8 mouse cellular contexts compared by ENCODE assay signal in the genomic region with DNA sequence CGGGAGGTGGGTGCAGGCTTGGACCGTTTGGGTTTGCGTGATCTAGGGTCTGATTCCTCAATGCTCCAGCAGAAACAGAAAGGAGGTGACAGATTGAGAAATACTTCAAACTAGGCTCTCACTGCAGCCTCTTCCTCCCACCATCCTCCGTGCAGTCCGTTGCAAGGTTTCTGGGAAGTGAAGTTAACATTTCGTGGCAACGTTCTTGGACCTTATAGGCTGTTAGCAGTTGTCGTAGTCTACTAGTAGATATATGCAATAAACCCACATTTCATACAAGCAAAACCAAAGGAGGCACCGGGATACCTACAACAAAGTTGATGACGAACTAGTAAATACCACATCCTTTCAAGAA. TPM values are rescaled to one million over a fixed set of nuclear protein-coding genes. Genes with fewer than 3 reads are reported as not detected.
DNase-seq lines count a peak whose midpoint lies in the region; ATAC-seq and TF ChIP-seq lines count a peak whose summit lies in the region.

No protein-coding gene starts in this region.

- TF ChIP-seq CTCF in gastrocnemius, adult 2 months (IDR thresholded peaks at IDR 0.05) = no peak
- TF ChIP-seq CTCF in liver, embryonic 14.5 days (IDR thresholded peaks at IDR 0.05; ENCODE audit: low read depth) = no peak

- H3K4me3 ChIP-seq in gastrocnemius, adult 2 months = peak overlapping the region; percentile 85
- peak overlapping the region; percentile 86 for H3K4me3 ChIP-seq in forebrain, embryonic 11.5 days (ENCODE audit: low read depth, low read length)
- H3K4me3 ChIP-seq in liver, embryonic 14.5 days (ENCODE audit: insufficient read depth in 1 of 2, low read depth in 2 of 2, low read length in 2 of 2) = peak overlapping the region; percentile 92 to 98
- H3K4me3 ChIP-seq in stomach, embryonic 16.5 days (replicated peaks; ENCODE audit: low read length) = peak overlapping the region; percentile 93

- no peak for DNase-seq in gastrocnemius, adult 2 months
- no peak for DNase-seq in gastrocnemius, postnatal 4 days (ENCODE audit: low spot score in 2 of 2)
- DNase-seq in CD4-positive helper T cell, adult 2 months (ENCODE audit: low read depth, low spot score) = peak; percentile 42
- no peak for DNase-seq in forebrain, embryonic 11.5 days (ENCODE audit: low spot score)
- peak in 1 of 3 experiments; percentile 14 for DNase-seq in liver, embryonic 14.5 days (ENCODE audit: low read depth in 3 of 3, low spot score in 3 of 3)
- DNase-seq in urinary bladder, adult 18-20 months (ENCODE audit: low spot score in 2 of 2) = no peak
- DNase-seq in embryo, embryonic 10 days (ENCODE audit: low spot score) = no peak

- ATAC-seq in forebrain, embryonic 11.5 days (replicated peaks; ENCODE audit: low FRiP score) = no peak
- ATAC-seq in liver, embryonic 14.5 days (ENCODE audit: insufficient read depth) = peak; percentile 2
- no peak for ATAC-seq in stomach, embryonic 16.5 days (ENCODE audit: insufficient read depth, low FRiP score)

- H3K4me1 ChIP-seq in forebrain, embryonic 11.5 days (replicated peaks; ENCODE audit: control insufficient read depth, insufficient read depth, low read length) = no peaks in the 10 kb centered on the region; the same call in 1 of the 2 replicates
- H3K4me1 ChIP-seq in liver, embryonic 14.5 days (replicated peaks; ENCODE audit: control insufficient read depth in 2 of 2, insufficient read depth in 2 of 2, low read length in 1 of 2) = peaks cover 10 to 15% of the 10 kb centered on the region in 2 experiments
- peaks cover 20% of the 10 kb centered on the region for H3K4me1 ChIP-seq in stomach, embryonic 16.5 days (ENCODE audit: control insufficient read depth, insufficient read depth, low read length)

- H3K36me3 ChIP-seq in forebrain, embryonic 11.5 days (ENCODE audit: control insufficient read depth, insufficient read depth, low read length) = no peaks in the 10 kb centered on the region; the same call in 1 of the 2 replicates
- H3K36me3 ChIP-seq in liver, embryonic 14.5 days (replicated peaks; ENCODE audit: control insufficient read depth, insufficient read depth, low read depth) = peaks cover 11% of the 10 kb centered on the region
- peaks cover 7% of the 10 kb centered on the region; the same call in 1 of the 2 replicates for H3K36me3 ChIP-seq in stomach, embryonic 16.5 days (ENCODE audit: control insufficient read depth, insufficient read depth, low read length)

- H3K27ac ChIP-seq in gastrocnemius, adult 2 months = peak overlapping the region; percentile 98
- H3K27ac ChIP-seq in forebrain, embryonic 11.5 days (ENCODE audit: low read depth, low read length) = no peak overlapping the region
- peak overlapping the region; percentile 64 for H3K27ac ChIP-seq in liver, embryonic 14.5 days
- peak overlapping the region; percentile 90 for H3K27ac ChIP-seq in stomach, embryonic 16.5 days (ENCODE audit: low read length)

- peak overlapping the region; percentile 85 for H3K9ac ChIP-seq in forebrain, embryonic 11.5 days (ENCODE audit: low read length)
- H3K9ac ChIP-seq in liver, embryonic 14.5 days (replicated peaks) = peak overlapping the region; percentile 85
- H3K9ac ChIP-seq in stomach, embryonic 16.5 days (ENCODE audit: low read length) = peak overlapping the region; percentile 88

- intact Hi-C loops in gastrocnemius, adult 2 months (cut with DNase I) = loop anchor here (5.0 kb wide), 1 partner anchor 245 kb away; no protein-coding TSS in a partner anchor

- no peak for TF ChIP-seq EP300 in liver, embryonic 14.5 days (IDR thresholded peaks at IDR 0.05; ENCODE audit: low read depth)

- no peaks in the 10 kb centered on the region for H3K9me3 ChIP-seq in forebrain, embryonic 11.5 days (ENCODE audit: control insufficient read depth, low read length)
- H3K9me3 ChIP-seq in liver, embryonic 14.5 days (ENCODE audit: control insufficient read depth, low read length) = no peaks in the 10 kb centered on the region
- no peaks in the 10 kb centered on the region for H3K9me3 ChIP-seq in stomach, embryonic 16.5 days (replicated peaks; ENCODE audit: control insufficient read depth, low read length)

- 4% methylated on average over 10 of the region's 10 CpGs for WGBS in forebrain, embryonic 11.5 days
- 1% methylated on average over 10 of the region's 10 CpGs for WGBS in liver, embryonic 14.5 days (ENCODE audit: insufficient replicate concordance)
- under 1% methylated on average over 10 of the region's 10 CpGs for WGBS in stomach, embryonic 16.5 days

- H3K4me2 ChIP-seq in forebrain, embryonic 11.5 days (ENCODE audit: low read depth, low read length, severe bottlenecking) = peak overlapping the region; percentile 75
- H3K4me2 ChIP-seq in liver, embryonic 14.5 days (ENCODE audit: low read depth) = peak overlapping the region; percentile 89
- H3K4me2 ChIP-seq in stomach, embryonic 16.5 days (ENCODE audit: low read depth, low read length) = peak overlapping the region; percentile 82

- no peaks in the 10 kb centered on the region for H3K27me3 ChIP-seq in forebrain, embryonic 11.5 days (ENCODE audit: control insufficient read depth, insufficient read depth, low read length)
- no peaks in the 10 kb centered on the region for H3K27me3 ChIP-seq in liver, embryonic 14.5 days (ENCODE audit: control insufficient read depth, insufficient read depth, low read length)
- H3K27me3 ChIP-seq in stomach, embryonic 16.5 days (ENCODE audit: control insufficient read depth, insufficient read depth, low read length) = no peaks in the 10 kb centered on the region

RNA-seq across cellular contexts. Expression of a gene that starts 0.8 kb away (rescaled TPM):
- 10 to 100 TPM; 47.6 to 55.4 TPM for total RNA-seq in gastrocnemius, adult 2 months (2021)
- total RNA-seq in gastrocnemius, postnatal 4 days (2021) = 10 to 100 TPM; 36.4 to 38.2 TPM
- 88.4 and 95.2 TPM in 2 replicates for polyA plus RNA-seq in forebrain, embryonic 11.5 days (2014; fragmentation: Nextera tagmentation; extraction: Ambion mirVana)
- polyA plus RNA-seq in liver, embryonic 14.5 days (2012; rRNA removed) = 7.3 and 10.9 TPM in 2 replicates
- polyA plus RNA-seq in liver, embryonic 14.5 days (2014; fragmentation: Nextera tagmentation; extraction: Ambion mirVana) = 45.5 and 48.0 TPM in 2 replicates
- 63.6 and 70.0 TPM in 2 replicates for polyA plus RNA-seq in stomach, embryonic 16.5 days (2015; fragmentation: Nextera tagmentation; extraction: Ambion mirVana)

RNA-seq across cellular contexts. Expression of a gene that starts 30.2 kb away (rescaled TPM):
- 10 to 100 TPM in 1 of 2 experiments, 1 to 10 TPM in 1; 5.9 to 10.3 TPM for total RNA-seq in gastrocnemius, adult 2 months (2021)
- 1 to 10 TPM; 8.9 to 9.6 TPM for total RNA-seq in gastrocnemius, postnatal 4 days (2021)
- polyA plus RNA-seq in forebrain, embryonic 11.5 days (2014; fragmentation: Nextera tagmentation; extraction: Ambion mirVana) = 24.1 and 26.0 TPM in 2 replicates
- 5.0 and 6.2 TPM in 2 replicates for polyA plus RNA-seq in liver, embryonic 14.5 days (2012; rRNA removed)
- 12.1 and 12.8 TPM in 2 replicates for polyA plus RNA-seq in liver, embryonic 14.5 days (2014; fragmentation: Nextera tagmentation; extraction: Ambion mirVana)
- polyA plus RNA-seq in stomach, embryonic 16.5 days (2015; fragmentation: Nextera tagmentation; extraction: Ambion mirVana) = 24.6 and 26.4 TPM in 2 replicates

RNA-seq across cellular contexts. Expression of a gene that starts 45.3 kb away (rescaled TPM):
- total RNA-seq in gastrocnemius, adult 2 months (2021) = 10 to 100 TPM; 33.7 to 36.0 TPM
- total RNA-seq in gastrocnemius, postnatal 4 days (2021) = 10 to 100 TPM; 45.5 to 54.3 TPM
- 96.2 and 101 TPM in 2 replicates for polyA plus RNA-seq in forebrain, embryonic 11.5 days (2014; fragmentation: Nextera tagmentation; extraction: Ambion mirVana)
- polyA plus RNA-seq in liver, embryonic 14.5 days (2012; rRNA removed) = 9.8 and 17.7 TPM in 2 replicates
- polyA plus RNA-seq in liver, embryonic 14.5 days (2014; fragmentation: Nextera tagmentation; extraction: Ambion mirVana) = 55.9 and 59.1 TPM in 2 replicates
- polyA plus RNA-seq in stomach, embryonic 16.5 days (2015; fragmentation: Nextera tagmentation; extraction: Ambion mirVana) = 90.2 and 102 TPM in 2 replicates

RNA-seq across cellular contexts. Expression of a gene that starts 53.1 kb away (rescaled TPM):
- 100 to 1,000 TPM; 123 to 135 TPM for total RNA-seq in gastrocnemius, adult 2 months (2021)
- 100 to 1,000 TPM; 121 to 124 TPM for total RNA-seq in gastrocnemius, postnatal 4 days (2021)
- polyA plus RNA-seq in forebrain, embryonic 11.5 days (2014; fragmentation: Nextera tagmentation; extraction: Ambion mirVana) = 94.3 and 103 TPM in 2 replicates
- 9.7 and 15.0 TPM in 2 replicates for polyA plus RNA-seq in liver, embryonic 14.5 days (2012; rRNA removed)
- 23.9 and 27.8 TPM in 2 replicates for polyA plus RNA-seq in liver, embryonic 14.5 days (2014; fragmentation: Nextera tagmentation; extraction: Ambion mirVana)
- 78.7 and 86.5 TPM in 2 replicates for polyA plus RNA-seq in stomach, embryonic 16.5 days (2015; fragmentation: Nextera tagmentation; extraction: Ambion mirVana)
